In genomic region chr17:40896863-40897262, GRCm38 (mm10) we compare ENCODE assay signal across 13 mouse cellular contexts. TPM values are rescaled to one million over a fixed set of nuclear protein-coding genes. Genes with fewer than 3 reads are reported as not detected.
A peak's percentile ranks its signal among the peaks of the same experiment; 100 is the strongest.
DNase-seq lines count a peak whose midpoint lies in the region; ATAC-seq and TF ChIP-seq lines count a peak whose summit lies in the region.
"Had no signal": no experiment of that assay in that cellular context is flagged by ENCODE, and none has a peak within 500 bp of the region (broad histone marks: within the 10 kb centered on the region; RNA-seq: fewer than 3 reads in every experiment).

No protein-coding gene starts in this region.

- no peak overlapping the region for H3K9ac ChIP-seq in hindbrain, postnatal 0 days (replicated peaks; ENCODE audit: low read length)
- H3K9ac ChIP-seq in hindbrain, embryonic 12.5 days = no peak overlapping the region
- H3K9ac ChIP-seq in forebrain, embryonic 16.5 days (replicated peaks; ENCODE audit: low read depth, low read length) = no peak overlapping the region

- H3K4me1 ChIP-seq in hindbrain, postnatal 0 days (ENCODE audit: insufficient read depth, low read length) = no peaks in the 10 kb centered on the region
- H3K4me1 ChIP-seq in hindbrain, embryonic 12.5 days = no peaks in the 10 kb centered on the region
- H3K4me1 ChIP-seq in E14TG2a.4 (replicated peaks; ENCODE audit: low read depth, low read length) = peaks cover 32% of the 10 kb centered on the region
- no peaks in the 10 kb centered on the region for H3K4me1 ChIP-seq in forebrain, embryonic 16.5 days (replicated peaks; ENCODE audit: control insufficient read depth, insufficient read depth, low read length)

- ATAC-seq in hindbrain, postnatal 0 days = 0 out of 2 replicates have a peak, but pooled peaks have one; percentile 51
- ATAC-seq in hindbrain, embryonic 12.5 days (ENCODE audit: low FRiP score) = no peak
- peak; percentile 63; the same call in 1 of the 2 replicates for ATAC-seq in forebrain, embryonic 16.5 days

- H3K27me3 ChIP-seq in hindbrain, postnatal 0 days (ENCODE audit: insufficient read depth, low read length) = no peaks in the 10 kb centered on the region
- H3K27me3 ChIP-seq in hindbrain, embryonic 12.5 days = no peaks in the 10 kb centered on the region
- peaks cover 2% of the 10 kb centered on the region; the same call in 1 of the 2 replicates for H3K27me3 ChIP-seq in E14TG2a.4 (ENCODE audit: insufficient read depth, low read length)
- H3K27me3 ChIP-seq in forebrain, embryonic 16.5 days (replicated peaks; ENCODE audit: control insufficient read depth, insufficient read depth, low read length) = no peaks in the 10 kb centered on the region

- no peak overlapping the region for H3K4me2 ChIP-seq in hindbrain, postnatal 0 days (ENCODE audit: low read depth, low read length)
- no peak overlapping the region for H3K4me2 ChIP-seq in hindbrain, embryonic 12.5 days (replicated peaks)
- no peak overlapping the region for H3K4me2 ChIP-seq in forebrain, embryonic 16.5 days (ENCODE audit: low read length)

- H3K4me3 ChIP-seq in hindbrain, postnatal 0 days (ENCODE audit: low read length) = no peak overlapping the region
- H3K4me3 ChIP-seq in hindbrain, embryonic 12.5 days = no peak overlapping the region
- no peak overlapping the region for H3K4me3 ChIP-seq in E14TG2a.4 (replicated peaks; ENCODE audit: low read length)
- H3K4me3 ChIP-seq in forebrain, embryonic 16.5 days (replicated peaks; ENCODE audit: low read length) = no peak overlapping the region

- no peaks in the 10 kb centered on the region for H3K9me3 ChIP-seq in hindbrain, postnatal 0 days (ENCODE audit: low read length)
- no peaks in the 10 kb centered on the region for H3K9me3 ChIP-seq in hindbrain, embryonic 12.5 days (replicated peaks)
- H3K9me3 ChIP-seq in E14TG2a.4 (ENCODE audit: low read length) = no peaks in the 10 kb centered on the region
- H3K9me3 ChIP-seq in forebrain, embryonic 16.5 days (ENCODE audit: control insufficient read depth, low read length) = no peaks in the 10 kb centered on the region

- no peak overlapping the region for H3K27ac ChIP-seq in hindbrain, postnatal 0 days
- H3K27ac ChIP-seq in hindbrain, embryonic 12.5 days = no peak overlapping the region
- H3K27ac ChIP-seq in forebrain, embryonic 16.5 days (ENCODE audit: low read length) = no peak overlapping the region
- H3K27ac ChIP-seq: macrophage had no signal

- peak; percentile 72 for DNase-seq in hindbrain, postnatal 0 days (ENCODE audit: low spot score)
- DNase-seq in 3T3-L1 (ENCODE audit: low read depth, low spot score) = peak; percentile 87
- no peak for DNase-seq in urinary bladder, postnatal 4 days (ENCODE audit: low spot score in 2 of 2)
- no peak for DNase-seq in adrenal gland, adult 18-20 months (ENCODE audit: low spot score in 2 of 2)
- DNase-seq in cerebellum, postnatal 25 days = no peak
- DNase-seq: thymus, postnatal 36 days had no signal

- 78% methylated on average over 1 of the region's 1 CpGs for WGBS in hindbrain, postnatal 0 days
- WGBS in hindbrain, embryonic 12.5 days = 78% methylated on average over 1 of the region's 1 CpGs
- 88% methylated on average over 1 of the region's 1 CpGs for WGBS in forebrain, embryonic 16.5 days

- H3K36me3 ChIP-seq in hindbrain, postnatal 0 days (ENCODE audit: insufficient read depth, low read length) = no peaks in the 10 kb centered on the region
- H3K36me3 ChIP-seq in hindbrain, embryonic 12.5 days = no peaks in the 10 kb centered on the region
- no peaks in the 10 kb centered on the region for H3K36me3 ChIP-seq in E14TG2a.4 (ENCODE audit: insufficient read depth, low read length)
- no peaks in the 10 kb centered on the region for H3K36me3 ChIP-seq in forebrain, embryonic 16.5 days (ENCODE audit: control insufficient read depth, insufficient read depth)

- peak; percentile 65 for TF ChIP-seq CTCF in hindbrain, postnatal 0 days (IDR thresholded peaks at IDR 0.05; ENCODE audit: low read depth)
- peak; percentile 52 for TF ChIP-seq CTCF in E14TG2a.4 (conservative IDR thresholded peaks at IDR 0.05; ENCODE audit: low read length)

RNA-seq across cellular contexts. Expression of gene 9130008F23Rik, which starts 16.5 kb away (rescaled TPM):
- total RNA-seq in hindbrain, postnatal 0 days (2014; rRNA removed) = 1.2 and 1.9 TPM in 2 replicates
- polyA plus RNA-seq in hindbrain, postnatal 0 days (2015; fragmentation: Nextera tagmentation; extraction: Ambion mirVana) = 0.89 TPM in 2 replicates
- polyA plus RNA-seq in hindbrain, embryonic 12.5 days (2016; fragmentation: Nextera tagmentation; extraction: Ambion mirVana) = 0.81 and 1.2 TPM in 2 replicates
- 0.49 and 0.52 TPM in 2 replicates for polyA plus RNA-seq in forebrain, embryonic 16.5 days (2015; fragmentation: Nextera tagmentation; extraction: Ambion mirVana)
- 1 to 10 TPM in 1 of 2 experiments, under 1 TPM in 1; 0.90 to 1.2 TPM for total RNA-seq in adrenal gland, adult 18-20 months (2021)
- total RNA-seq: layer of hippocampus, adult 18-20 months had no signal

RNA-seq across cellular contexts. Expression of gene Glyatl3, which starts 17.3 kb away (rescaled TPM):
- total RNA-seq in hindbrain, postnatal 0 days (2014; rRNA removed) = not detected in 2 replicates
- polyA plus RNA-seq in hindbrain, postnatal 0 days (2015; fragmentation: Nextera tagmentation; extraction: Ambion mirVana) = not detected in 2 replicates
- not detected in 2 replicates for polyA plus RNA-seq in hindbrain, embryonic 12.5 days (2016; fragmentation: Nextera tagmentation; extraction: Ambion mirVana)
- polyA plus RNA-seq in forebrain, embryonic 16.5 days (2015; fragmentation: Nextera tagmentation; extraction: Ambion mirVana) = not detected in 2 replicates
- not detected for total RNA-seq in adrenal gland, adult 18-20 months (2021)
- total RNA-seq: layer of hippocampus, adult 18-20 months had no signal
- polyA plus RNA-seq: cortical plate, adult 2 months; heart, embryonic 14.5 days; macrophage had no signal

RNA-seq across cellular contexts. Expression of gene Mut, which starts 37.6 kb away (rescaled TPM):
- 12.3 and 12.8 TPM in 2 replicates for total RNA-seq in hindbrain, postnatal 0 days (2014; rRNA removed)
- 19.8 and 23.9 TPM in 2 replicates for polyA plus RNA-seq in hindbrain, postnatal 0 days (2015; fragmentation: Nextera tagmentation; extraction: Ambion mirVana)
- 27.1 and 30.3 TPM in 2 replicates for polyA plus RNA-seq in hindbrain, embryonic 12.5 days (2016; fragmentation: Nextera tagmentation; extraction: Ambion mirVana)
- 20.8 and 25.5 TPM in 2 replicates for polyA plus RNA-seq in forebrain, embryonic 16.5 days (2015; fragmentation: Nextera tagmentation; extraction: Ambion mirVana)
- 100 to 1,000 TPM; 148 to 173 TPM for total RNA-seq in adrenal gland, adult 18-20 months (2021)

RNA-seq across cellular contexts. Expression of gene Cenpq, which starts 38.0 kb away (rescaled TPM):
- 4.1 and 4.7 TPM in 2 replicates for total RNA-seq in hindbrain, postnatal 0 days (2014; rRNA removed)
- 12.4 and 13.7 TPM in 2 replicates for polyA plus RNA-seq in hindbrain, postnatal 0 days (2015; fragmentation: Nextera tagmentation; extraction: Ambion mirVana)
- 20.5 and 24.9 TPM in 2 replicates for polyA plus RNA-seq in hindbrain, embryonic 12.5 days (2016; fragmentation: Nextera tagmentation; extraction: Ambion mirVana)
- 15.7 and 18.9 TPM in 2 replicates for polyA plus RNA-seq in forebrain, embryonic 16.5 days (2015; fragmentation: Nextera tagmentation; extraction: Ambion mirVana)
- 1 to 10 TPM; 5.9 to 8.1 TPM for total RNA-seq in adrenal gland, adult 18-20 months (2021)

Comparison
In these comparisons a context has a peak if more than half of its experiments do, and no peak if none do; other contexts are left out.
1. DNase-seq: peak in hindbrain, postnatal 0 days (single experiment) and 3T3-L1 (single experiment); none in urinary bladder, postnatal 4 days (0 of 2), adrenal gland, adult 18-20 months (0 of 2) and cerebellum, postnatal 25 days (0 of 2).